Mouse (Mus musculus) ovary, postnatal 10 days (tissue): ENCODE measurements around the gene Lmna.

Experiments used
- DNase-seq: peaks from one replicate; pipeline ENCODE4 v3.0.0; 2022; ENCODE audit warnings: low spot score

Gene Lmna

DNA sequence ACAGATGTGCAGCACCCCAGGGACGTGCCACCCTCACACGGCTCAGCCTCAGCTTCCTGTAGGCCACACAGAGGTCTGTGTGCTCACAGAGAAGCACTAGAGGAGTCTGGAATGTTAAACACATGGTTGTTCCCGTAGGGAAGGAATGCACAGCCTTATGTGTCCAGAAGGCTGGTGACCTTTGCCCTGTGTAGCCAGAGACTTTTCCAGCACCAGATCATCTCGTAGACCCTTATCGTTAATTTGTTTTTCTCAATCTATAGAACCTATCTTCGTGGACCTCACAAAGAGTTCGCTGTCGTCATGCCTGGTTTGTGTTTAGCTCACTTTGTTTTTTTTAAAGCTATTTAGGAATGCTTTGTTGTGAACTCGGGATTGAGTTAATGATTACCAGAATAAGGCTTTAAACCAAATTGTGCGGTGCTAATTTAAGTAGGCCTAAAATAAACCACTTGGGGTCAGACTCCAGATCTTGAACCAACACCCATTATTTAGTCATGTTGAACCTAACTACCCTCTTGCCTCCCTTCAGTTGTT lies 38.7 kb downstream of the Lmna start:
- no peak for DNase-seq

DNA sequence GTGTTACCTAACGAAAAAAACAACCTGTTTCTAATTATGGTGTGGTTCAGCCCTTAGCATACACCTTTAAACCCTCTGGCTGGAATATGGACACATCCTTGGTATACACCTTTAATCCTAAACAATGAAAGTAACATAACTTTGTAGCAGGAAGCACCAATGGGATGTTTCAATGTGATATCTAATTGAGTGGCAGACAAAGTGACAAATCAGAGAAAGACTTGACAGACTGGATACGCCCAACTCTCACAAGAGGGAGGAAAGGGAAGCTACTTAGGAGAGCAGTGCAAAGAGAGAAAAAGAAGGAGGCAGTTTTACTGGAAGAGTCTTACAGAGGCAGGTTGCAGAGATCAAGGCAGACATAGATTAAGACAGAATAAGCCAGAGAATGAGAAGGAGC lies 40.3 kb downstream of the Lmna start:
- DNase-seq = no peak

DNA sequence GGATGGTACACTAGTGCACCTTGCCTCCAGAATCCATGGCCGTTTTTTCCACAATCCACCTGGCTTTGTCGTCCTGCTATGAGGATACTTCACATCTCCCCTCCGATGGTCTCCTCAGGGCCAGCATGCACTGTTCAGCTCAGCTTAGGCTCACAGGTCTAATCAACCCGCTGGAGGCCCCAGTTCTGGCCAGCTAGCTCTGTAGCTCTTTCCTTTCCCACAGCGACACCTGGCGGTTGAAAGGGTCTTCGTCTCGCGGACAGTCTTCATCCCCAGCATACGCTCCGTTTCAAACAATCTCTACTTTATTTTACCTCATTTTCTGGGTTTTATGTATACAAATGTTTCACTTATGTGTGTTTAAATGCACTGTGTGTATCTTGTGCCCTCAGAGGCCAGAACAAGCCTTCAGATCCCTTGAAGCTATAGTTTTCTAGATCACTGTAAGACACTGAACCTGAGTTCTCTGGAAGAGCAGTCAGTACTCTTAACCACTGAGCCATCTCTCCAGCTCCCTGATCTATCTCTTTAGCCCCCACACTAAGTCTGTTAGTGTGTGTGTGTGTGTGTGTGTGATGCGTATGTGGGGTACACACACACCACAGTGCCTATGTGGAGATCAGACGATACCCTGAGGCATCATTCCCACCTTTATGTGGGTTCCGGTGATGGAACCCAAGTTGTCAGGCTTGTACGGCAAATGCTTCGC lies 42.5 kb downstream of the Lmna start:
- DNase-seq = peak; percentile 88

DNA sequence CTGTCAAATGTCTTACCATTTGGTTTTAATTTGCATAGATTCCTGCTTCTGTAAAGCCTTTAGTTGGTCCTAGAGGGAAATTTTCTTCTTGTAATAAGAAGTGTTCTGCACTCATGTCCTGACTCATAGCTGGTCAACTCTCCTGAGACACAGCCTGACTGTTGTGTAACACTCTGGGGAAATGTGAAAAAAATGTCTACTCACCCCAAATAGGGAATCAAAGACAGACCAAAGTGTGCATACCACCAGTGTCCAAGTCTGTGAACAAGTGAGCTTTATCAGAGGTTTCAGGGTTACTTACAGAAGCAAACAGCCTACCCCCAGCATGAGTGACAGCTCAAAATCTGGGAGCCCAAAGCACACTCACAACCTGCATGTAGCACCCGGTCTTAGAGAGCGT lies 44.6 kb downstream of the Lmna start:
- no peak for DNase-seq

DNA sequence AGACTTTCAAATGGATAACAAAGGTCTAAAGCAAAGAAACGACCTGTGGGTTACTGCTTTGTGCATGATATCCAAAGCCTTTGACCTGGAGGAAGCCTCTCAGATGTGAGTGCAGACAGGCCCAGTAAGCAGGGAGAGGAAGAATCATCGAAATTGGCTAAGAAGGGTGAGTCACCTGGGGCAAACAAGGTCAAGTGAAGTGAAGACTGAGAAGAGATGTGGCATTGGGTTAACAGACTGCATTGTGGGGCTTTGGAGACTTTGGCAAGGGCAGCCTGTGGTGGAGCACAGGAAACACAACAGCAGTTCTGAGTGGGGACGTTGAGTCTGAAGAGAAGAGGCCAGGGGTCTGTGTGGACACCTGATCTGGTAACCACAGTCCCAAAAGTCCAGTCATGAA lies 45.3 kb downstream of the Lmna start:
- no peak for DNase-seq

DNA sequence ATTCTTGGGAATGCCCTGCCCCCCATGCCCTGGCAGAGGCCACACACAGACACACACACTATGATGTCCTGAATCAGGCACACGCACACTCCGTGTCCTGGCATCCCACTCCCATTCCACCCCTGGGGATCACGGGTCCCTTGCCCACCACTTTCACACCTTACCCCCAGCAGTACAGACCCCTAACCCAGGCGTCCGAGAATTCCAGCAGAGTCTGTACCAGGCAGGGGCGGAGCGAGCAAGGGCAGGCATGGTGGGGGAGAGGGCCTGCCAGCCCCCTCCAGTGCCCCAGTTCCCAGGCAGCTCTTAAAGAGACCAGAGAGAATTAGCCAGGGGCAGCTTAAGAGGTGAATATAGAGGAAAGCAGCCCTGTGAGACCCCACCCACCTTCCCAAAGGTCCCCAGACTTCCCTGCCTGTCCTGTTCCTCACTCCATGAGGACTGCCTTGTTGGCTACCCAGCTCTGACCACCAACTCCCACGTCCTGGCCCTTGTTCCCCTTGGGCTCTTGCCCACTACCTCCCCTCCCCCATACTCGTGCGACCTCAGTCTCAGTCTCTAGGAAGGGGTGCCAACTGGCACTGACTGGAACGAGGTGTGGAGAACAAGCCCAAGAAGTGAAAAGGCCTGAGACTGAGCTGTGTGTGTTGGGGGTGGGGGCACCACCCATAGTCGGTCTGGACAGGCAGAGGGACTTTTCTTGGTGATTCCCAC lies 48.6 kb downstream of the Lmna start, which contains the start of gene Sema4a:
Sema4a (minus strand) TSS at position 200 of the 714 bp plus-strand sequence.
- DNase-seq = no peak

DNA sequence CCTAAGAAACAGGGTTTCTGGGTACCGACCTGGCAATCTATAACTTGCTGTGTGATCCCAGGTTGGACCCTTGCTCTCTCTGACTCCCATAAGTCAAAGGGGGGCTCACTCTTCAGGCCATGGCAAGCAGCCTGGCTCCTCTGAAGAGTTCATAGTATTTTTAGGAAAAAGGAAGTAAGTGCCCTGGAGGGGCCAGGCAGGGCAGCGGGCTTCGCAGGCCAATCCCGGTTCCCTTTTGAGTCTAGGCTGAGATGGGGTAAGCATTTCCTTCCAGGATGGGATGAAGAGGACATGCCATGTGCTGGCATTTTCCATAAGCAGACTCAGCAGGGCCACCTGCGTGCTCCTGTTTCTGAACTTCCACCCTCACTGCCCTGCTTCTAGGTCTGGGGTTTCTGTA lies 49.7 kb downstream of the Lmna start:
- no peak for DNase-seq

DNA sequence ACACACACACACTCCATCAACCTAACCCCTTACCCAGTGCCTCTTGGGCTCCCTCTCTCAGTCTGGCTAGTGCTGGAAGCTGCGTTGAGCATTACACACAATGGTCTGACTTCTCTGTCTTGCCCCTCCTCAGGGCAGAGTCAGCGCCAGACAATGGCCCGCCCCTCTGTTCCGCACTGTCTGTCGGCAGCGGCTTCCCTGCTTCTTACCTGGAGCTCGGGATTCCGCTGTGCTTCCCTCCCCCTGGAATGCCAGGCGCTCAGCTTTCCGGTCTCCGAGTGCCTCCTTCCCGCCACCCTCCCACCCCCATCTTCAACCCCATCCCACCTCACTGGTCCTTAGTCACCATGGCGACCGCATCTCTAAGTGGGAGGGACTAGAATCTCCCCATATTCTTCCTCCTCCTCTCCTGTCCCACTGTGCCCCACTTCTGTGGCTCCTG lies 51.0 kb downstream of the Lmna start:
- no peak for DNase-seq

DNA sequence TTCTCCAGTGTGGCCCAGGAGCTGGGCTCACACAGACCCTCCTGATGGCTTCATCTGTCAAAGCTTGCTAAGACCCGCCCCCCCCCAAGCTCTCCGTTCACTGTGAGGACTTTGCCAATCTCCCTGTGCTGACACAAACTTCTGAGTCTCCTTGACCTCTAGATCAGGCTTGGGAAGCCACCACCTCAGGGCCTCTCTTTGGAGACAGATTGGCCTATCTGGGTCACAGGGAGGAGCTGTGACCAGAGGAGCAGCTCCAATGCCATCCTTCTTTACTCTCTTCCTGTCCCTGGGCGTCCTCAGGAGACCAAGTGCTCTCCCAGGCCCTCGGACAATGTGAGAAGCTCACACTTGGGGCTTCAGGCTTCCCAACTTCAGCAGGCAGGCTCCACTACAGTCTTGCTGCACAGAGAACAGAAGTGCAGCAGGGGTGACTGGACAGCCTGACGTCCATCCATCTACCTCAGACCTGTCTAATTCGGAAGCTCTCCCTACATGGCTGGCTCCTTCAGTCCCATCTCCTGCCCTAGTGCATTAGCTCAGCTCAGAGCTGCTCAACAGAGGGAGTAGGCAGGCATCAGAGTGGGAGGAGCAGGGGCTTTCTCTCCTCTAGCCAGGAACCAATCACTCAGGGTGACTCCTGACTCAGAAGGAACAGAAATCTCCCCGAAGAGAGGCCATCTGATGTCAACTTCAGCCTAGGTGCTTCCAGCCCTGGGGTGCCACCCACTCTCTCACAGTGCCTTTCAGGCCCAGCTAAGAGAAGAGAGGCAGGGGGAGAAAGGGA lies 52.8 kb downstream of the Lmna start:
- no peak for DNase-seq

DNA sequence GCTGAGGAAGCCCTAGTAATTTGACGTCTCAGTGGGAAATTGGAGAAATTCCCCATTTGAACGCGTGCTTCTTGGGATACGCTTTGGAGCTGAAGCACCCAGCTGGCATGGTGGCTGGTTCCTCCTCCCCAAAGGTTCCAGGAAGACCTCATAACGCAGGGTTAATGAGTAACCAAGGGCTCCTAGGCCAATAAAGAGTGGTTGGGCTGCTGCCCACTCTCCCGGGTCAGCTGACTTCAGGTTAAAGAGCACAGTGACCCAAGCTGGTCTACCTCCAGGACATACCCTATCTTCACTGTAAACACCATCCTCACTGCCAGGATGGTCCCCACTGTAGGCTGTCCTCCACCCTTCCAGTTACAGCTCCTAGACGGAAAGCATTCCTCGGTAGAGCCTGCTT lies 53.4 kb downstream of the Lmna start:
- DNase-seq = no peak

DNA sequence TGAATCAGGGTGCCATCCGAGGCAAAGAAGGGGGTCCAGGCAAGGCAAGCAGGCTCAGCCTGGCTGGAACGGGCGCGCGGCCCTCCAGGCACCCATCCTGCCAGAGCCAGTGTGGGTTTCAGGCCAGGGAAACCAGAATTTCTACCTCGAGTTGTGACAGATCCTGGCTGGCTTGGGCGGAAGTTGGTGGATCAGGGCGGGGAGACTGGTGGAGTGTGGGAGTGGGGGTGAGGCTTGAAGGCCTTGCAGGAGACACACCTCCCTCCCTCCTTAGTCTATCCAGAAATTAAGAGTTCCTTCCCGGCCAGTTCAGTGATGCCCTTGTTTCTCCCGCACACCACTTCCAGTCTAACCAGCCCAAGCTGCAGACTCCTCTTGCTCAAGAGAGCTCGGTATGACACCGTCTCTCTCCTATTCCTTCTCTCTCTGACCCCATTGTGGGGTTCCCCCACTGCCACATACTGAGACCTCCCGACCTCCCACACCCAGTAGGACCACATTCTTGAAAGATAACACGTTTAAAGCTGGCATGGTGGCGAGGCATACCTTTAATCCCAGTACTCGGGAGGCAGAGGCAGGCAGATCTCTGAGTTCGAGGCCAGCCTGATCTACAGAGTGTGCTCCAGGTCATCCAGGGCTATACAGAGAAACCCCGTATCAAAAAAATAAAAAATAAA lies 54.0 kb downstream of the Lmna start:
- DNase-seq = no peak

DNA sequence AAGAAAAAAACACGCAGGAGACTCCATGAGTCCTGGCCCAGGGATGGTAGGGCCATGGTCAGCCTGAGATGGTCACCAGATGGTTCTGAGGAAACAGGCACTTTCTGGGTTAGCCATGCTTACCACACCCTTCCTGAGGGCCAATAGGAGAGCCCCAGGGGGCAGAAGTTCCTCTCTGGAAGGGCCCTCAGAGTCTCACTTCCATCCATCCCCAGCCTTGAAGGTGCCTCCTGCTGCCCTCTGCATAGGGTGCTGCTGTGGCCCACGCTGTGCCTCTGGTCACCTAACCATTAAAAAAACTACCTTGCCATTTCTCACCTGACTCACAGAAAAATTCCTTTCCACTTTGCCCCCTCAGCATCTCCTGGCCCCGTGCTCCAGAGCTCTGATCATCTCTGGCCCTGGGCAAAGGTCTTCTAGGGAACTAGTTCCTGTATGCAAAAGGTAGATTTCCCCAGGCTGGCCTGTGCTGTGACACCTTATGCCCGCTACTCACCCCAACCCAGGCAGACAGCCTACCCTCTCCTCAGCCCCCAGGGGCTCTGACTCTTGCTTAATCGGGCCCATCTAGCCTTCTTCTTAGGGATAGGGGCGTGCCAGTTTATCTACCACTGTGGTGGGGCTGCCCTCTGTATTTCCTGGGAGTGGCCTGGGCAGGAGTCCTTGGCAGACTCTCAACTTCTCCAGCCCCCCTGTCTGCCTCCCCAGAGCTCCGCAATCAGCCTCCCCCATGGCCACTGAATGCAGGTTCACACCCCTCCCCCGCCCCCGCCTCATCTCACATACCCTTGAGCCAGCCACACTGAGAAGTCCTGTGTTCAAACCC lies 54.8 kb downstream of the Lmna start:
- no peak for DNase-seq

DNA sequence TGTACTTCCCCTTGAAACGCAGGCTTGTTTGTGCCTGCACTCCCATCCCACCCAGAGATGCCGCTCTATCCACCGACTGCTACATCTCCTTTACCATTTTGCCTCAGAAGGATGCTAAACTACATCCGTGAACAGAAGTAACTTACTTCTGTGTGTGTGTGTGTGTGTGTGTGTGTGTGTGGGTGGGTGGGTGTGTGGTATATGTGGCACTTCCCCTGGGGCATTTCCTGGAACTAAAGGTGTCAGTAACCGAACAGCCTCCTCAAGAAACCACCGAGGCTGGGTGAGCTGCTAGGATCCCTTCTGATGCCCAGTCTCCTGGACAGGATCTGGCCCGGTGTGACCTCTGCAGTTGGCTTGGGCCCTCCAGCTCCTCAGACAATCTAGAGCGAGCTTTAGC lies 55.8 kb downstream of the Lmna start:
- DNase-seq = no peak

DNA sequence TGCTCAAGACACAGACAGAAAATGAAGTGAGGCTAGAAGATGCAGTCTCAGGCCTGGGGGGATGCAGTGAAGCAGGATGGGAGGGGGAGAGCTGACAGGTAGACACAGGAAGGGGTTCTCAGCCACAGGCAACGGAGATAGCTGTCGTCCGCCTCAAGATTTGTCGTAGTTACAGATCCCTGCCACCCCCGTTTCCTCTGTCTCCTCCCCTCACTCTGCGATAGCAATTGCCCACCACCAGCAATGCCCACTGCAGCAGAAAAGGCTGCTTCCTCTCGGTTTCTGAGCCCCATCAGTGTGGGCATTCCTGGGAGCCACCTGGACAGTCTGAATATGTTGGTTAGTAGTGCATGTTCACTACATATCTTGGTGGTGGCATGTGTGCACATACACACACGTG lies 56.4 kb downstream of the Lmna start:
- DNase-seq = no peak

DNA sequence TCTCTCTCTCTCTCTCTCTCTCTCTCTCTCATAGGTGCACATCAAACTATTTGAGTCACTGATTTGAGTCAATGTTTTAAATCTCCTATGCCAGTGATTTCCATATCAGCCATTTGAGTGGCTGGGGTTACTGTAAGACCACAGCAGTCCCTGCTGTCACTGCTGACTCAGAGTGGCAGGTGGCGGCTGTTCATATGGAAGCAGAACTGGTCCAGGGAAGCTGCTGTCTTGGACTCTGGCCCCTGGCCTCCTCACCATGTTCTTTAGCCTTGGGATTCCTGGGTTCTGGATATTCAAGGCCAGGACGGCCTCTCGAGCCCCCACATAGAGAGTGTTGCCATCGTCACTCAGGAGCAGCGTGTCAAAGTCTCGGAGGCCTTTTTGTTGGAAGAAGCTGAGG lies 57.0 kb downstream of the Lmna start:
- DNase-seq = no peak

DNA sequence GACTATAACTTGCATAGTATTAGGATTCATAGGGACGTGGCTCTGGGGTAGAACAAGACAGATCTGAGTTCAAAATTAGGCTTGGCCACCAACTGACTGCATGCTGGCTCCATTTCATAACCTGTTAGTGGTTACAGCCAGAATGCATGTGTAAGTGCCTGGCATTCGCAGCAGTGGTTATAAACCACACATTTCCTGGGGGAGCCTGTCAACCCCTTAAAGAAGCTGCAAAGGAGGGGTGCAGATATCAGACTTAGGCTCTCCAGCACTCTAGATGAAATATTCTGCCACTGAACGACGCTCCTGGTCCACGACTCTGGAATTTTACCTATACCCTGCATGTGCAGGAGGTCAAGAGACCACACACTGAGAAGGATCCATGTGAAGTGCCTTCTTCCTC lies 57.5 kb downstream of the Lmna start:
- DNase-seq = no peak

DNA sequence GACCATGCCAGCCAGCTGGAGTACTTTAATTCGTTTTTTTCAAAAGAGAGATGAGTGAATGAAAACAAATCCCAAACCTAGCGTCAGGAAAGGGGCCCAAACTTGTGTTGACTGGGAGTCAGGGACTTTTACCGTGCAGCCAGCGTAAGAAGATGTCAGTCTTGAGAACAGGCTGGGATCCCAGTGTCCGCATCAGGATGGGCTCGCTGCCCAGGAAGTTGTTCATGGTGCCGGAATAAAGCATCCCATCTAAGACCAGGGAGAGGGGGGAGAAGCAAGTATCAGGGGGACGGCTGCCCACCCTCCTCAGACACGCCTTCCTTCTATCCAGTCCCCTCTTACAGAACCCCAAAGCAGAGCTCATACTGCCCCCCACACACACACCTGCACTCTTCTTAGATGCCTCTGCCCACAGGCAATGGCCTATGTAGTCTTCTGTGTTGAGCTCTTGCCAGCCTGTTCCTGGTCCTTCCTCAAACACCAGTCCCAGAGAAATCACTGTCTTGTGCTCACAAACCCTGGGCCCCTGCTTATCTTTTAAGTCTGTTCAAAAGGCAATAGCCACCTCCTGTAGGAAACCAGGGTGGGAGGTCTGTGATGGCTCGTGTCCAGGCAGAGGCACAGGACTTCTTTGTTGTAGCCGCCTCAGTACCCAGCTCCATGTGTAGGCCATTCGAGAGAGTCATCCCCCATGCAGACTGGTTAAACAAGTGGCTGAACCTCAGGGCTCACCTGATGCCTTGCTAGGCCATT lies 59.2 kb downstream of the Lmna start:
- no peak for DNase-seq

DNA sequence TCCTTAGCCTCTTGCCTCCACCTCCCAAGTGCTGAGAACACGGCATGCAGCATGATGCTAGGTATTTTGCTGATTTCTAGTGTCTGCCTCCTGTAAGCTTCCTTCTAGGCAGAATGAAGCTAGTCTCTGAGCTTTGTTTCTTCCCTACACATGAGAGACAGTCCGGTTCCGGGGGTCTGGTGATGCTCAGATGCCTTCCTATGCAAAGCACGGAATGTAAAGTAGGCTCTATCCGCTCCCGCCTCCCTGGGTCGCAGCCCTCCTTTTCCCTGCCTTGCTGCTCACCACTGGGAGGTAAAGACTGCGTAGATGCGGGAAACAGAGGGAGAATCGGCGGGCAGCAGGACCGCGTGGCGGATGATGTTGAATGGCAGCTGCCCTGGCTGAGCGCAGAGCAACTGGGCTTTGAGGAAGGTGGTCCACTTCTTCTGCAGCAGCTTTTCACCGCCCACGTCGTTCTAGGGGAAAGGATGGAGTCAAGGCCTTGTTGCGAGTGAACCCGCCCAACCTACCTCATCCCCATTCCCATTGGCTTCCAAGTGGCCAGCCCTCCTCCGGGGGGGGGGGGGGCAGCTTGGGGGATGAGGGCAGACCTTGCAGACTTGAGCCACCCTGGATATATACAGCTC lies 60.2 kb downstream of the Lmna start:
- no peak for DNase-seq

DNA sequence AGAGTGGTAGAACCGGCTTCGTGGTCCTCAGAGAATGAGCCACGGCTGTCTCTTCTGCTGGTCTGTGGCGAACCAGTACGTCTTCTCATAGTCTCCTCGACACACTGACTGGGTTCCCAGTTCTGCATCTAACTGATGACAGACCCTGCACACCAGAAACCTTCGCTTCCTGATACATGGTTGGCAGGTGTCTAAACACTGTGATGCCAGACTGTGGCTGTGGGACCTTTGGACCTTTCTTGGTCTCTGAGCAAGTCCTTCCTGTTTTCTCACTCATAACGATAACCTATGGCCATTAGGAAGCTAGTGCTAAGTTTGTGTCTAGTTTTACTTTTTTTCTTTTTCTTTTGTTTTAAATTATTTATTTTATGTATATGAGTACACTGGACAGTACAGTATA lies 61.3 kb downstream of the Lmna start:
- no peak for DNase-seq

DNA sequence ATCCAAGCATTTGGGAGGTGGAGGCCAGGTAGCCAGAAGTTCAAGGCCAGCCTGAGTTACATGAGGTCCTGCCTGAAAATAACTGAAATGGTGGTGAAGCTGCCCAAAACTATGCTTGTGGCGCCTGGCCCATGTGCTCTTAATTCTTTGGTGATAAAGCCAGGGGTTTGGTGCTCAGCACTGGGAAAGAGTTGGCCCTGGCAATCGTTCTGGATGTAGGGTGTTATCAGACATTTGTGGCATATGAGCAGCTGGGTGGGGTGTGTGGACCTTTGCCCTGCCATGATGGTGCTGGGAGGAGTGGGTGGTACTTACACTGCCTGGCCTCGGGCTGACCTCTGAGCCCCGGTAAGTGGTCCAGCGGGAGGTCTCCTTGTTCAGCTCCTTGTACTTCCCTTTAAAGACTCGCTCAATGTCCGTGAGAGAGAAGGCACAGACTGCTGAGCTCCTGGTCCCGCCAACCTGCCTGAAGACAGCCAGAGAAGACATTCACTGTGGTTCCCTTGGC lies 62.0 kb downstream of the Lmna start:
- DNase-seq = no peak
